Mouse (Mus musculus): ENCODE measurements around the gene Fli1.

GRCm38 (mm10) chr9:32578411-32578810 lies 35.8 kb upstream of the Fli1 start:
- TF ChIP-seq CTCF (IDR thresholded peaks at IDR 0.05; ENCODE audit: low read depth) (no peak), EP300 (IDR thresholded peaks at IDR 0.05; ENCODE audit: low read depth) (no peak)
